Mouse (Mus musculus) retina, postnatal 1 day (tissue): Measurements from ENCODE around the gene Defb15.
A peak's percentile ranks its signal among the peaks of the same experiment; 100 is the strongest.
"Not testable (repeated sequence)": the region's sequence is repeated elsewhere in the genome, so short reads cannot be mapped to it uniquely, and the experiment has no call there.

Source experiments
- DNase-seq: peaks from one replicate; pipeline ENCODE4 v3.0.0-alpha.2; 2012

Defb15 gene

DNA sequence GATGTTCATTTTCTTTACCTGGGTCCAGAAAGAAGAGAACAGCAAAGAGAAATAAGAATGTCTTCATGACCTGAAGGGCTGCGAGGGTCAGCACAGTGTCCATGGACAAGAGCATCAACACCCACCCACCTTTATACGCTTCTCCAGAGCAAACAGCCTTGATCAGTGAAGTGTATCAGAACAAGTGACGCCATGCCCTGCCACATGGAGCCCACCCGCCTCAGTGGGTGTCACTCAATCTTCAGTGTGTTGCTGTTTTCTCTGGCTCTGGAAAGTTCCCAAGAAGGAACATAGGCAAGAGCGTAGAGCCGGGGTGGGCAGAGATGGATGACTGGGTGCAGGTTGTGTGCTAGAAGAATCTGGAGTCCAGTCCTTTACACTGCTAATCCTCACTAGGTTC is at the start of gene Defb15:
Gene Defb15, minus strand, starts transcription at position 101 of the 400 bp plus-strand sequence.
- DNase-seq: no peak

DNA sequence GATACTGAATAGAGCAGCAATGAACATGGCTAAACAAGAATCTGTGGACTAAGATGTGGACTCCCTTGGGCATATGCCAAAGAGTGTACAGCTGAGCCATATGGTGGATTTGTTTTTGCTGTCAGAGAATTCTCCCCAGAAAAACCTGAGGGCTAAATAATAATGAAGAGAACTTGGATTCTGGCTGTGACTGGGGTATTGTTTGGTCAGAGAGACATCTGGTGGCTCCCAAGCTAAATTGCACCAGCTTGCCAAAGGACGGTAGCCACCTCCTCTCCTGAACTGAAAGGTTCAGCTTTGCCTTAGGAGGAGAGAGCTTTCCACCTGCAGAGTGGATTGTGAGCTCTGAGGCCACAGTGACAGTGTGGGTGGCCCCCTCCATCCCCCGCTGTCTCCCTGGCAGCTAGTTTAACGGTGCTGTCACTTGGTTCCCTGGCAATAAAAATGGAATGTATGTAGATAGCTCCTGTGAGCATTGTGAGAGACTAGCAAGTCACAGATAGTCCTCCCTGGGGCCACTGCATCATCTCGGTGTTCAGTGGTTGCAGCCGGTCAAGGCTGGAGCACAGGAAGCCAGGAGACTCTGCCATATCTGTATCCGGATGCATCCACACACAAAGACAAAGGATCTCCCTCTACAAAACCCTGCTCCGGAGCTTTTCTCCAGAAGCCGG is 49.3 kb upstream of the Defb15 start:
- peak; percentile 46 for DNase-seq

DNA sequence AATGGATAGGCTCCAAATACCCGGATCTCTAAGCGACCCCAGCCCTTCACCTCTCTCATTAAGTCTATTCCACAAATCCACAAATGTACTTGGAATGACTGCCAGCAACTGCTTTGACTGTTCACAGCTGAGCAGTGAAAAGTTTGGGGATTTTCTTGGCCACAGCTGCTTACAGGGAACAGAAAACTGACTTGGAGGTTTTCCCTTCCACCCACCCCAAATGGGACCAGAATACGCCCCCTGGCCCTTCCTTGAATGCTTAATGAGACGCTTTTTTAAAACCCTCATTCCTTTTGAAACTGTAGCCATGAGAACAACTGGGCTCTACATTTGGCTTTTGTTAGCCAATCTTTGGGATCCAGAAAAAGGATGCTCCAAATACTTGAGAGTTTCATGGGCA is 45.7 kb upstream of the Defb15 start:
- no peak for DNase-seq

GRCm38 (mm10) chr8:21969475-21969874 is 37.0 kb upstream of the Defb15 start, which contains the start of gene Ccdc70:
Gene Ccdc70, plus strand, starts transcription at chr8:21969775.
- DNase-seq: no peak

- DNase-seq: no peak
Observed at GRCm38 (mm10) chr8:21966646-21967045, 34.1 kb upstream of the Defb15 start.

- DNase-seq: no peak
Observed at GRCm38 (mm10) chr8:21958414-21958813, 25.9 kb upstream of the Defb15 start, which contains the start of gene Fam90a1a. Gene Fam90a1a, plus strand, starts transcription at chr8:21958714.

DNA sequence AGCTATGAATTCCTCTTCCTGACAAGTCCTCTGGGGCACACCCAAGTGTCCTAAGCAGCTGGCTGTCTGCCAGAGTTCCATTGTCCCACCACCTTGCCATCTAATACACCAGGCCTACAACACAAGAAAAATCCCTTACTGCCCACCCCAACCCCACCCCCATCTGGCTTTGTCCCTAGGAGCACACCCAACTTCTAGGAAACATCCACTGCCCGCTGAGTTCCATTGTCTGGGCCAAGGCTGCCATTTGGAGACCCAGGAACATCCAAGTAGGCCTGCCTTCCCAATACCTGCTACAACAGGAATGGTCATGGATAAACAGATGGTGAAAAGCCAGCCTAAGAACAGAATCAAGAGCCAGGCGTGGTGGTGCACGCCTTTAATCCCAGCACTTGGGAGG is 23.8 kb upstream of the Defb15 start:
- DNase-seq: no peak

DNA sequence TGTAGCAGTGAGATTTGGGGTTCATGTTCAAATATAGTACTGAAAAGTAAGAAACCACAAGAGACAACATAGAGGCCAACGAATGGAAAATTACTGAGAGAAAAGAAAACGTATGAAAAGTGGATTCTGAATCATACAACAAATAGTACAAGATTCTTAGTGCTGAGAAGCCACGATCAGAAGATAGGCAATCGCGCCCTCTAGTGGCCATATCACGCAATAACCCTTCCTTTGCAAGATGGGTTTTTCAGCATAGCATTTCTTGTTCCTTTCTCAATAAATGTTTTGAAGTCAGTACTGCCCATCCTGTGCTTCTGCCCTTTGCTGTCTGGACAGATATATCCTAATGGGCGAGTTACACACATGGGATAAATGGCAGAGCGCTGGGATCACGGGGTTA is 22.8 kb upstream of the Defb15 start:
- DNase-seq: peak; percentile 63

DNA sequence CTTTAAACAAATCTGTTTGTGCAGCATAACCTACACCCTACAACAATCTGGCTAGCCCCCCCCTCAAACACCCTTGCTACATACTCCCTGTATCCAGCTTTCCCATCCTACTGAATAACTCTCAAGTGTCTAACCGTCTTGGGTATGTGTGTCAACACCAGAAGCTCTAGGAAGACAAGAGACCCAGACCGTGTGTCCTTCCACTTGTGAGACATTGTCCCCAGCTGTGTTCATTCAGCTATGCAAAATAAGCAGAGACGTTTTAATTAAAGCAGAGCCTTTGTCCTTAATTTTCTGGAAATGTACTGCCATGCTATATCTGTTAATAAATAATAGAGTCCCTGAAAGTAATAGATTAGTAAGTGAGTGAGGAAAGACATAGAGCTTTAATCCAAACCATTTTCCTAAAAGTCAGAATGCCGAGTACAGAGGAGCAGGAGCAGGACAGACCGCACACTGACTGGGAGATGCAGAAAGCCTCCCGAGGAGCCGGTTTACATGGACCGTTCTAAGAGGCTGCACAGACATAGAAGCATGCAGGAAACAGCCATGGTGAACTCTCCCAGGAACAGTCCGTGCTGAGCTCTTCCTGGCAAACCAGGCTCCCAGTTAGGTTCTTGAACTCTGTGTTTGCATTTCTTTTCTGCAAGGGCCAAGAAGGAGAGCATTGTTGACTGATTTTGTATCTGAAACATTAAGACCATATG is 15.0 kb upstream of the Defb15 start:
- peak; percentile 72 for DNase-seq

- peak; percentile 17 for DNase-seq
Observed at GRCm38 (mm10) chr8:21946462-21946861, 14.0 kb upstream of the Defb15 start, which contains the start of gene Defb13. Gene Defb13, plus strand, starts transcription at chr8:21946762.

GRCm38 (mm10) chr8:21938052-21938451 is 5.5 kb upstream of the Defb15 start, which contains the start of gene Defb35:
Gene Defb35, plus strand, starts transcription at chr8:21938352.
- not testable (repeated sequence) for DNase-seq

GRCm38 (mm10) chr8:21930754-21931153 is 1.8 kb downstream of the Defb15 start:
- not testable (repeated sequence) for DNase-seq

DNA sequence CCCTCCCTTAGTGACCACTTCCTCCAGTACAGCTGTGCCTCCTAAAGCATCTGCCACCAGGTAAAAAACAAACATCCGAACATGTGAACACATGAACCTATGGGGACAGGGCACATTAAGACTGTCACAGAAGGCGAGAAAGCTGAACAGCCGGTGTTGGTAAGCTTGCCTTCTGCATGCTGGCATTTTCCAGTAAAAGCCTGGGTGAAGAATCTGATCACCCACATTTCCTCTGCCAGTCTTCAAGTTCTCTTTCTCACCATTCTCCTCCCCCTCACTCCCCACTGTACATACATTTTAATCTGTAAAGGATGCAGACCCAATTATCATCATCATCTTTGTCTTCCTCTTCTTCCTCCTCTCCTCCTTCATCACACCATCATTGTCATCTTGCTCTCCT is 16.9 kb downstream of the Defb15 start:
- DNase-seq: no peak

DNA sequence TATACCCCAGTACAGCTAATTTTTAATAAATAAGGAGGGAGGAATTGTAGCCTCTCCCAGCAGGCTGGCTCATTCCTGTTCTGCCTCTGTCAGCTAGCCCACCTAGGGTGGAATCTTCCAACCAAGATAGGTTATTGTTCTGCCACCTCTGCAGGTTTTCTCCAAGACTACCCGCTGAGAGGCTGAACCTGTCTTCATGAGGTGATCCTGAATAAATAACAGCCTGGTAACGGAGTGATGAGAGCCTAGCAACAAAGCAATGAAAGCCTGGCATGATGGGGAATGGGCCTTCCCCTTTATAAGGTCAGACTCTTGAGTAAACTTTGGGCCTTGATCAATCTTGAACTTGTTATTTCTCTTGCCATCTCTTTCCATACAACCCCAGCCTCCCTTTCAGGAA is 20.0 kb downstream of the Defb15 start:
- no peak for DNase-seq

DNA sequence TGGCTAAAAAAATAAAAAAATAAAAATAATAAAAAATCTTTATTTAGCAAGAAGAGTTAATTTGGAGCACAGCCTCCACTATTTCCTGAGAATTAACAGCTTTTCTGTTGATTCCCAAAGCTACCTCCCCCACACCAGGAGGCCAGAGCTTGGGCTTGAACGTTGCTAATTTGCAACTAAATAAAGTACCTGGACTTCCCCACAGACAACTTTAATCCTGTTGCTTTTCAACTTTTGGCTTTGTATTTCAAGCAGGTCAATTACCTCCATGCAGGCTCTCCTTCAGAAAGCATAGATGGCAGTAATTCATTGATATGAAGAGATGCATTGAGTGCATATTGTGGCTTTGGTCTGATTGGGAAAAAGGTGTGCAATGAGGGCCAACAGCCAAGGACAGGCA is 20.6 kb downstream of the Defb15 start:
- no peak for DNase-seq

- peak; percentile 78 for DNase-seq
Observed at GRCm38 (mm10) chr8:21906290-21906689, 26.2 kb downstream of the Defb15 start, which contains the start of gene Defb11. Gene Defb11, minus strand, starts transcription at chr8:21906412.

DNA sequence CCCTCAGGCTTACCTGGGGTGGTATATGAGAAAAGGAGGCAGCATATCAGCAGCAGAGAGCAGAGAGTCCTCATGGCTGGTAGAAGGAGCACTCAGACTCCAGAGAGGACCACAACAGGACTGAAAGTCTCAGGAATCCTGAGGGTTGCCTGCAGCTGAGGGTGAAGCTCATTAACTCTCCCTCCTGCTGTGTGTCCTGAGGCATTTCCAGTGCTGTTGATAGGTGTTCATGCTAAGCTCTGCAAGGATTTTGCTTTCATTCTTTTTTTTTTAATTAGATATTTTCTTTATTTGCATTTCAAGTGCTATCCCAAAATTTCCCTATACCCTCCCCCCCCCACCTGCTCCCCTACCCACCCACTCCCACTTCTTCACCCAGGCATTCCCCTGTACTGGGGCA is 47.2 kb downstream of the Defb15 start, which contains the start of gene Defb9:
Gene Defb9, minus strand, starts transcription at position 101 of the 400 bp plus-strand sequence.
- peak; percentile 15 for DNase-seq
